Mouse (Mus musculus): ENCODE measurements around the gene Spcs1.

DNA sequence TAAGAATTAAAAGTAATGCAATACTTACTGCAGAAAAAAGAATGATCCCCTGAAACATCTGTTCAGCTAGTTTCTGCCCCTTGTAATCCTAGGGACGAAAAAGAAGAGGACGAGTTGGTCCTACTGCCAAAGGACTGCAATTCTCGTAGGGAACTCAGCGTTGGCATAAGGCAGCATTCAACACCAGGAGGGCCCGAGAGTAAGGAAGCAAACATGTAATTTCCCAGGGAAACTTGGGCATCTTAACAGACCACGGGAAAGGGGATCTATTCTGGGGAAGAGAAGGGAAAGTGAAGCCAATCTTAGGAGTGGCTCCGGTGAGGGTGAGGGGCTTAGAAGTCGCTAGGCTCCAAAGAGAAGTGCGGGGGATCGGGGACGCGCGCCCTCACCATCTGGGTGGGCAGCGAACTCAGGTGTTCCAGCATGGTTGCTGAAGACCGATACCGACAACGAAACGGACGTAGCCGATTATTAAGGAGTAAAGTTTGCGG is 611 bp downstream of the Spcs1 start:
- TF ChIP-seq CTCF (IDR thresholded peaks at IDR 0.05; ENCODE audit: extremely low read depth, insufficient read depth, low read length) (no peak), POLR2A (IDR thresholded peaks at IDR 0.05; ENCODE audit: extremely low read depth, insufficient read depth, low read length) (no peak)
